Mouse (Mus musculus) intestine, embryonic 14.5 days (tissue): ENCODE data around the gene Clgn. TPM values are rescaled to one million over a fixed set of nuclear protein-coding genes. Genes with fewer than 3 reads are reported as not detected.

Experiments used
- ATAC-seq: fragments of 200-750 bp; cut with Nextera tagmentation; replicated peaks from 2 replicates; pipeline ENCODE4 v1.8.0; 2017; ENCODE audit warnings: low read depth, moderate number of reproducible peaks, moderate TSS enrichment, moderate library complexity; ENCODE audit not compliant: low FRiP score, low TSS enrichment
- DNase-seq: peaks from one replicate; pipeline ENCODE4 v3.0.0-alpha.2; 2018; ENCODE audit warnings: low spot score
- H3K27ac ChIP-seq: fragments of 300-500 bp; sonication (generic); 2 replicates; pipeline ENCODE4 v1.5.1; 2014; ENCODE audit warnings: low read depth, mild to moderate bottlenecking, control low read depth
- H3K27me3 ChIP-seq: fragments of 300-500 bp; sonication (generic); replicated peaks from 2 replicates; pipeline ENCODE4 v1.6.1; 2014; ENCODE audit warnings: low read length, control low read depth; ENCODE audit not compliant: control insufficient read depth, insufficient read depth
- H3K36me3 ChIP-seq: fragments of 300-500 bp; sonication (generic); 2 replicates; pipeline ENCODE4 v1.6.1; 2014; ENCODE audit warnings: low read length, control low read depth; ENCODE audit not compliant: control insufficient read depth, insufficient read depth
- H3K4me1 ChIP-seq: fragments of 300-500 bp; sonication (generic); replicated peaks from 2 replicates; pipeline ENCODE4 v1.6.1; 2014; ENCODE audit warnings: low read length, control low read depth, mixed read lengths; ENCODE audit not compliant: control insufficient read depth, insufficient read depth
- H3K4me2 ChIP-seq: fragments of 300-500 bp; sonication (generic); 2 replicates; pipeline ENCODE4 v1.6.1; 2014; ENCODE audit warnings: low read length
- H3K4me3 ChIP-seq: fragments of 300-500 bp; sonication (generic); 2 replicates; pipeline ENCODE4 v1.5.1; 2014; ENCODE audit warnings: low read depth, low read length, control low read depth, mixed read lengths
- H3K9ac ChIP-seq: fragments of 300-500 bp; sonication (generic); 2 replicates; pipeline ENCODE4 v1.6.1; 2014; ENCODE audit warnings: mild to moderate bottlenecking, low read length
- H3K9me3 ChIP-seq: fragments of 300-500 bp; sonication (generic); 2 replicates; pipeline ENCODE4 v1.6.1; 2016; ENCODE audit warnings: low read length, control low read depth; ENCODE audit not compliant: control insufficient read depth
- WGBS: fragments of 180-500 bp; shearing (Covaris S2); extraction: QIAGEN DNeasy Blood & Tissue Kit; methylation state at CpG from one replicate; pipeline ENCODE4 v1.1.7; 2014; 5-methylcytosine and 5-hydroxymethylcytosine counted together
- polyA plus RNA-seq: library from polyadenylated mRNA; unstranded; fragments of >200 nt; fragmentation: Nextera tagmentation; extraction: Ambion mirVana; gene quantifications from 2 replicates; pipeline ENCODE4 v1.2.1, GENCODE M21; 2014

Gene Clgn
- polyA plus RNA-seq = 0.58 and 0.75 TPM in 2 replicates

DNA sequence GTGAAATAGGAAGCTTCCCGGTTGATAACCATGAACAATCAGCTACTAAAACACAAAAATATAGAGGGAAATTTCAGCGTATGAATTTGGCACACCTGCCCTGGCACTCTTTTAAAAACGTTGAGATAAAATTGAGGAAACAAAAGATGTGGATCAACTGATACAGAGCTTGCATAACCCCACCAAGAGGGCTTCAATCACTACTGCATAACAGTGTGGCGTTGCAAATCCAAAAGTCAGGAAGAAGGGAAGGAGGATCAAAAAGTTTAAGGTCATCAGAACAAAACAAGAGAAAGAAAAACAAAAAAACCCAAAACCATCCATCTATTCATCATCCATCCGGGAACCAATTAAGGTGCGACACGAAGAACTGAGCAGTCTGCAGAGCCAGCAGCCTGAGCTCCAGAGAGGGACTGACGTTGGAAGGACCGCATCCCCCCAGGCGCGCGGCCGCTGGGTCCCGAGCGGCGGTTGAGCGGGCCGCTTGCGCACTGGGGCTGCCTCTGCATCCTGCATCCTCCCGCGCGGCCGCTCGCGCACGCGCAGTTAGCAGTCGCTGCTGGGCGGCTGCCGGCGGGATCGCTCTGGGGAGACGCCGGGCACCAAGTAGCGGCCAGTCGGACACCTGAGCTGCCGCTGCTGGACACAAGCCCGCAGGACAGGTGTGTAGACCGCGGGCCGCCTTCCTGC, at the start of gene Clgn:
Gene Clgn, plus strand, starts transcription at position 552 of the 690 bp plus-strand sequence.
- Histone ChIP-seq H3K4me1 (0 out of 2 replicates have a peak, but pooled peaks cover 2% of the 10 kb centered on the region), H3K36me3 (no peaks in the 10 kb centered on the region), H3K27me3 (peaks cover 24% of the 10 kb centered on the region), H3K9me3 (no peaks in the 10 kb centered on the region), H3K4me3 (peak within 1 kb of the TSS; percentile 39), H3K27ac (no peak within 1 kb of the TSS), H3K9ac (peak within 1 kb of the TSS; percentile 20; the same call in 1 of the 2 replicates), H3K4me2 (peak within 1 kb of the TSS; percentile 61)
- peak; percentile 77 for ATAC-seq
- DNase-seq = peak; percentile 77
- WGBS = 4% methylated on average over 41 of the region's 41 CpGs

DNA sequence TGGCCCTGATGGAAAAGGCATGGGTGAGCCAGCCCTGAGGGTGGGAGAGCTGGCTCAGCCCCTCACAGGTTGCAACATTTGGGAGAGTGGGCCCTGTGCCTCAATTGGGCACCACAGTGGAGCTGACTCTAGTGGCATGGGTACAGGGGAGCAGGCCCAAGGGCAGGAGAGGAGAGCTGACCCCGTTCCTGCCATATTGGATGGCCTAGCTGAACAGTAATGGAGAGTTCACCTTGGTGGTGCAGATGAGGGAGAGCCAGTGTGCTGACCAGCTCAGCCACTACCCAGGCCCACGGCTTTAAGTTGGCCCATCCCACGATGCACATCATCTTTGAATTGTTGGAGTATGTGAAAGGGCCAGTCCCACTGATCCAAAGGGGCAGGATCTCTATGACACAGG, 47.6 kb upstream of the Clgn start:
- ATAC-seq (no peak), DNase-seq (no peak)
- Histone ChIP-seq H3K27me3 (no peaks in the 10 kb centered on the region), H3K4me1 (no peaks in the 10 kb centered on the region), H3K36me3 (no peaks in the 10 kb centered on the region), H3K9ac (no peak overlapping the region), H3K27ac (no peak overlapping the region), H3K4me3 (no peak overlapping the region), H3K4me2 (no peak overlapping the region), H3K9me3 (no peaks in the 10 kb centered on the region)
- 82% methylated on average over 3 of the region's 3 CpGs for WGBS

DNA sequence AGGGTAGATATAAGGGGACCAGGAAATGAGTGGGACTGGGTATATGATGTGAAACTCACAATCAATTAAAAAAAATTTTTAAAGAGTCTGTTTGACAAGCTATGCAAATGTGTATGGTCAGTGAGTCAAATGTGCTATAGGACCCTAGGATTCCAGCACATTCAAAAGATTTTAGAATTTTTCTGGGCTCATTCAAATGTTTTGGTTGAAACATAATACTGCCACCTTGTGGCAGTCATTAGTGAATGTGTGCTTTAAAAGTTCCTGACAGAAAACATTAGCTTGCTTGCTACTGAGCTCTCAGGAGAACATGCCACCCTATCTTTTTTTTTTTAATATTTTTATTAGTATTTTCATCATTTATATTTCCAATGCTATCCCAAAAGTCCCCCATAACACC, 47.0 kb upstream of the Clgn start:
- Histone ChIP-seq H3K9me3 (no peaks in the 10 kb centered on the region), H3K27me3 (no peaks in the 10 kb centered on the region), H3K4me3 (no peak overlapping the region), H3K9ac (no peak overlapping the region), H3K36me3 (no peaks in the 10 kb centered on the region), H3K4me2 (no peak overlapping the region), H3K4me1 (no peaks in the 10 kb centered on the region), H3K27ac (no peak overlapping the region)
- ATAC-seq (no peak), DNase-seq (no peak)

DNA sequence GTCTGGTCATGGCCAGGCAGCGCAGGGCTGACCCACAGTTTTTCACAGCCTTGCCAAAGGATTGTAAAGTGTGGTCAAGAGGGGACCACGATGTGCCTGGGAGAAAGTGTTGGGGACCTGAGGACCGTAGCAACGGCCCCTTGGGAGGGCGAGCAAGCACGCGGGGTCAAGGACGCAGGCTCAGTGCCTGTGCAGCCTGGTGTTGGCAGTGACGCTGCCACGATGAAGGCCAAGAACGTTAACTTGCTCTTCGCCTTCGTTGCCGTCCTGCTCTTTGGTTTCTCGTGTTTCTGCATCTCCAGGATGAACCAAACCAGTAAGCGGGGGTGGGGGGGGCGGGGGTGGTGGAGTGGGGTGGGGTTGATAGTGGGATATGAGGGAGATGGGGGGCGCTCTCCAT, 41.4 kb upstream of the Clgn start, which contains the start of gene Mgat4d:
Gene Mgat4d, plus strand, starts transcription at position 209 of the 400 bp plus-strand sequence.
- DNase-seq (no peak), ATAC-seq (no peak)
- no peaks in the 10 kb centered on the region for H3K9me3 ChIP-seq
- no peaks in the 10 kb centered on the region for H3K36me3 ChIP-seq
- H3K9ac ChIP-seq = no peak within 1 kb of the TSS
- WGBS = 77% methylated on average over 18 of the region's 18 CpGs
- H3K4me1 ChIP-seq = no peaks in the 10 kb centered on the region
- no peak within 1 kb of the TSS for H3K27ac ChIP-seq
- H3K4me3 ChIP-seq = no peak within 1 kb of the TSS
- no peak within 1 kb of the TSS for H3K4me2 ChIP-seq
- H3K27me3 ChIP-seq = no peaks in the 10 kb centered on the region

DNA sequence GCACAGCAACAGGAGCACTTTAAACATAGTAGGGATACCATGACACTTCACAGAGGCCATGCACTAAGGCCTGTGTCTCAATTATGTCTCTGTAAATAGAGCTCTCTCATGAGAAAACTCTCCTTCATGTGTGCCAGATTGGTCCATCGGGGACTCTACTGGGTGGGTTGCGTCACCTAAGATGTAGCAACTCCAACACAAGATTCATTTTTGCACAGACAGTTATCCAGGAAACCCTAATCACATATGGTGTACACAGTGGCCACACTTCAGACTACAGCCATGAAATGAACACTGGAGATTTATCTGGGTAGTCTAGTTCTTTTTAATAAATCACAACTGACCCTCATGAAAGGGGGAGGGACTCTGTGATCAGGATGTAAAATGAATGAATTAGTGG, 38.4 kb upstream of the Clgn start:
- Histone ChIP-seq H3K27me3 (no peaks in the 10 kb centered on the region), H3K9ac (no peak overlapping the region), H3K4me2 (no peak overlapping the region), H3K4me1 (no peaks in the 10 kb centered on the region), H3K4me3 (no peak overlapping the region), H3K27ac (no peak overlapping the region), H3K9me3 (no peaks in the 10 kb centered on the region), H3K36me3 (no peaks in the 10 kb centered on the region)
- DNase-seq (no peak), ATAC-seq (no peak)
- WGBS = 90% methylated on average over 2 of the region's 2 CpGs

DNA sequence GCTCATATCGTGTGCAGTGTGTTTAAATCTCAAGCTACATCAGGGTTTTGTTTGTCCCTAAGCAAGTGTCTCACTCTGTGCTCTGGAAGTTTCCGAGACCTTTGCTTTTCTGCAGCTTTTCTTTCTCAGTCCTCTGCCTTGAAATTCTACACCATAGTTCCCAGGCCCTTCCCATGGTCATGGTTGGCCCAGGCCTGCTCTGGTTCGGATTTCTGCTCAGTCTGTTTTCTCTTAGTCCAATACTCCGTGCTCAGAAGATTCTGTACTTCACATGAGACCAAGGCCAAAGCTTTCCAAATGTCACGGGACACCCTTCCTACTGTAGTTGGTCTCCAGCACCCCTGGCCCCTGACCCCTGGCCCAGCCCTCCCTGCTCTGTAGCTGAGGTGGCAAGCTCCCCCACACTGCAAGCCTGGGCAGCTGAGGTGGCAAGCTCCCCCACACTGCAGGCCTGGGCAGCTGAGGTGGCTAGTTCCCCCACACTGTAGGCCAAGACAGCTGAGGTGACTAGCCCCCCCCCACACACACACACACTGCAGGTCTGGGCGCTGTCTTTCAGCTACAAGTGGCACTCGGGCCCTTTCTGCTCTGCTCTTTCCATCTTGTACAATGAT, 26.4 kb upstream of the Clgn start:
- H3K36me3 ChIP-seq = no peaks in the 10 kb centered on the region
- H3K4me1 ChIP-seq = no peaks in the 10 kb centered on the region
- no peaks in the 10 kb centered on the region for H3K9me3 ChIP-seq
- WGBS = 62% methylated on average over 7 of the region's 7 CpGs
- ATAC-seq (no peak), DNase-seq (no peak)
- H3K9ac ChIP-seq = no peak overlapping the region
- no peak overlapping the region for H3K4me3 ChIP-seq
- H3K4me2 ChIP-seq = no peak overlapping the region
- no peak overlapping the region for H3K27ac ChIP-seq
- H3K27me3 ChIP-seq = no peaks in the 10 kb centered on the region

DNA sequence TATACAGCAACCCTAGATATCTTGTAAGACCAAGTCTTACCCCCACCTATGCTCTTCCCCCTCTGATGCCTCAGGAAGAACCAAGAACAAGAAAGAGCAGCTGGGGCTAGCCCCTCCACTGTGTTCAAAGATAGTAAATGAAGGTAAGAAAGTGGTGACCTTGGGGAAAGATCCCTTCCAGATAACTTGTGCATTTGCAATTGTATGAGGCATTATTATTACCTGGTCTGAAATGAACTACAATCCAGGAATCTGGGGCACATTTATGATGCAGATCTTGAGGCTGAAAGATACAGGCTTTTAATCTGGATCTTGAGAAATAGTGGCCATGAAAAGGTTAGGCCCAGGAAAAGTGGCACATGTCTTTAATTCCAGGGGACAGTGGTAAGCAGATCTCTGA, 12.4 kb upstream of the Clgn start:
- H3K4me3 ChIP-seq = no peak overlapping the region
- DNase-seq = no peak
- no peak overlapping the region for H3K27ac ChIP-seq
- no peaks in the 10 kb centered on the region for H3K4me1 ChIP-seq
- no peak overlapping the region for H3K4me2 ChIP-seq
- no peaks in the 10 kb centered on the region for H3K36me3 ChIP-seq
- no peaks in the 10 kb centered on the region for H3K9me3 ChIP-seq
- H3K9ac ChIP-seq = no peak overlapping the region
- ATAC-seq = no peak
- H3K27me3 ChIP-seq = no peaks in the 10 kb centered on the region

DNA sequence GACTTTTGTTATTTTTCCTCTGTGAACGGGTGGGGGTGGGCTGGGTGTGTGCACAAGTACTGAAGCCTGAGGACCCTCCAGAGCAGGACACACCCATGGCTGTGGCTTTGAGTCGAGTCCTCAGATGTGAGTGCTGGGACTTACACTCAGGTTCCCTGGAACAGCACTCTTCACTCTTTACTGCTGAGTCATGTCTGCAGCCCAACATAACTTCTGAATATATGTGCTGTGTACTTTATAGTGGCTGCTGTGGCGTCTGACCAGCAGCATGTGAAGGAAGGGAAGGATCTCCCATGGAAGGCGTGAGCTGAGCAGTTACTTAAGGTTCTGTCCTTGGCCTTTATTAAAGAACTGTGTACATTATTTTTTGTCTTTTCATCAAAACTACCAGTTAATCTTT, 9.5 kb upstream of the Clgn start:
- Histone ChIP-seq H3K27me3 (no peaks in the 10 kb centered on the region), H3K9ac (no peak overlapping the region), H3K9me3 (no peaks in the 10 kb centered on the region), H3K4me3 (no peak overlapping the region), H3K27ac (no peak overlapping the region), H3K36me3 (no peaks in the 10 kb centered on the region), H3K4me1 (no peaks in the 10 kb centered on the region), H3K4me2 (no peak overlapping the region)
- ATAC-seq (no peak), DNase-seq (no peak)
- WGBS = 54% methylated on average over 4 of the region's 4 CpGs

DNA sequence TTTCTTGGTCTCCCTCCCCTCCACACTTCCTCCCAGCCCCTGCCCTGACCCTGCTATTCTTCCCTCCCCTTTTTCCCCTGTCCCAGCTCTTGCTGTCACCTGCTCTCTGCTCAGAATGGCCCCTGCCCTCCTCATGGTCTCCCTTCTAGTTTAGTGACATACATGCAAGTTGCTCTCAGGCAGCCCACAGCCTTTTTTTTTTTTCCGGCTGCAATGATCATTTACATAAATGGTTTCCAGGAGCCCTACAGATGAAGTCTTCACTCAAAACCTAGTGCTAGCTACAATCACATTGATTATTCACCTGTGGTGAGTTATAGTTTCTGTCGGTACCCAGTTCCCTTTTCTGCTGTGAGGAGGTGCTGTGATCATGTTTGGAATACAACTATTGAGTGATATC, 8.7 kb upstream of the Clgn start:
- no peak overlapping the region for H3K4me2 ChIP-seq
- no peaks in the 10 kb centered on the region for H3K4me1 ChIP-seq
- H3K36me3 ChIP-seq = no peaks in the 10 kb centered on the region
- no peak overlapping the region for H3K27ac ChIP-seq
- no peaks in the 10 kb centered on the region for H3K9me3 ChIP-seq
- no peaks in the 10 kb centered on the region for H3K27me3 ChIP-seq
- DNase-seq (no peak), ATAC-seq (no peak)
- WGBS = 79% methylated on average over 2 of the region's 2 CpGs
- no peak overlapping the region for H3K9ac ChIP-seq
- no peak overlapping the region for H3K4me3 ChIP-seq
